Mouse (Mus musculus): Measurements from ENCODE around the gene Cdk19. TPM values are rescaled to one million over a fixed set of nuclear protein-coding genes. Genes with fewer than 3 reads are reported as not detected.

The Cdk19 gene
- total and polyA plus RNA-seq, 2 experiments from 2014 or later = 3.9 to 11.8 TPM

DNA sequence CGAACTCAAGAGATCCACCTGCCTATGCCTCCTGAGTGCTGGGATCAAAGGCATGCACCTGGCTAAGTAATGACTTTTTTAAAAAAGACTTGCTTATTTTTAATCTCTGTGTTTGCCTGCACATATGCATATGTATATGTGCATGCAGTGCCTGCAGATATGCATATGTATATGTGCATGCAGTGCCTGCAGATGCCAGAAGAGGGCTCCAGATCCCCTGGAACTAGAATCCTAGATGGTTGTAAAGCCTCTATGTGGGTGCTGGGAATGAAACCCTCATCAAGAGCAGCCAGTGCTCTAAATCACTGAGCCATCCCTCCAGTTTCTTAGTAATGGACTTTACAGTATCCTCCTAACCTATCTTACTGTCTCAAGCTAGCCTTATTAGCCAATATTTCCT lies 33.4 kb upstream of the Cdk19 start:
- no peaks in the 10 kb centered on the region for H3K36me3 ChIP-seq (ENCODE audit: insufficient read depth, low read length)
- peak; percentile 24; the same call in 1 of the 2 replicates for TF ChIP-seq CTCF (IDR thresholded peaks at IDR 0.05)
- WGBS = 100% methylated on average over 1 of the region's 1 CpGs
- no peak overlapping the region for H3K27ac ChIP-seq (ENCODE audit: low read depth, low read length)
- ATAC-seq (ENCODE audit: low FRiP score) (no peak), DNase-seq (ENCODE audit: low spot score) (no peak)
- H3K4me3 ChIP-seq (ENCODE audit: low read depth, low read length) = no peak overlapping the region
- H3K4me2 ChIP-seq (ENCODE audit: low read depth, low read length, poor library complexity, severe bottlenecking) = no peak overlapping the region
- no peaks in the 10 kb centered on the region for H3K27me3 ChIP-seq (ENCODE audit: insufficient read depth, low read length)
- H3K4me1 ChIP-seq (ENCODE audit: insufficient read depth, low read length) = no peaks in the 10 kb centered on the region
- H3K9ac ChIP-seq (replicated peaks; ENCODE audit: low read length, poor library complexity, severe bottlenecking) = no peak overlapping the region
- no peaks in the 10 kb centered on the region for H3K9me3 ChIP-seq (ENCODE audit: low read length)

DNA sequence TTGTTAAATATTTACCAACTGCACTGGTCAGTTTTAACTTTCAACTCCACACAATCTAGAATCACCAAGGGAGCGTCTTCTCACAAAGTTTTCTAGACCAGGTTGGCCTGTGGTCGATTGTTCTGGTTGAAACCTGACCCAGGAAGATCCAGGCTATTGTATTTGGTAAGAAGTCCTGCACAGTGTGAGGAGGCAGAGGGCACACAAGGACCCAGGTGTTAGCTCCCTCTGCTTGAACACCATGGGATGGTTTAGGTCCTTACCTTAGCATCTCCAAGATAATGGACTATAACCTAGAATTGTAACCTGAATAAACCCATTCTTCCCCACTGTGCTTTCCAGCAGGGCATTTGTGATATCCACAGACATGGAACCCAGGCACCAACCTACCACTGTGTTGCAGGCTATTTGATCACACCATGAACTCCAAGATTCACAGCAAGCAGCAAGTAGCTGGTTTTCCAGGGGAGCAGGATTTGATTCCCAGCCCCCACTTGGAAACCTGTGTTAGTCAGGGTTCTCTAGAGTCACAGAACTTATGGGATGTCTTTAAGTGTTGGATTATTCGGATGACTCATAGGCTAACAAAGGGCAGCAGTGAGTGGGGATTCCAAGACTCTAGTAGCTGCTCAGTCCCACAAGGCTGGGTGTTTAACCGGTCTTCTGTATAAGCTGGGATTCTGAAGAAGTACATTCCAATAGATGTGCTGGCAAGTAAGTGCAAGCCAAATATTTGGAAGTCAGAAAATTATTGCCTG lies 31.4 kb upstream of the Cdk19 start:
- no peak for TF ChIP-seq CTCF (IDR thresholded peaks at IDR 0.05)
- no peak overlapping the region for H3K4me2 ChIP-seq (ENCODE audit: low read depth, low read length, poor library complexity, severe bottlenecking)
- H3K36me3 ChIP-seq (ENCODE audit: insufficient read depth, low read length) = no peaks in the 10 kb centered on the region
- H3K4me1 ChIP-seq (ENCODE audit: insufficient read depth, low read length) = no peaks in the 10 kb centered on the region
- no peaks in the 10 kb centered on the region for H3K27me3 ChIP-seq (ENCODE audit: insufficient read depth, low read length)
- H3K27ac ChIP-seq (ENCODE audit: low read depth, low read length) = no peak overlapping the region
- DNase-seq (ENCODE audit: low spot score) (no peak), ATAC-seq (ENCODE audit: low FRiP score) (no peak)
- no peak overlapping the region for H3K9ac ChIP-seq (replicated peaks; ENCODE audit: low read length, poor library complexity, severe bottlenecking)
- H3K4me3 ChIP-seq (ENCODE audit: low read depth, low read length) = no peak overlapping the region
- no peaks in the 10 kb centered on the region for H3K9me3 ChIP-seq (ENCODE audit: low read length)
- 56% methylated on average over 4 of the region's 4 CpGs for WGBS

DNA sequence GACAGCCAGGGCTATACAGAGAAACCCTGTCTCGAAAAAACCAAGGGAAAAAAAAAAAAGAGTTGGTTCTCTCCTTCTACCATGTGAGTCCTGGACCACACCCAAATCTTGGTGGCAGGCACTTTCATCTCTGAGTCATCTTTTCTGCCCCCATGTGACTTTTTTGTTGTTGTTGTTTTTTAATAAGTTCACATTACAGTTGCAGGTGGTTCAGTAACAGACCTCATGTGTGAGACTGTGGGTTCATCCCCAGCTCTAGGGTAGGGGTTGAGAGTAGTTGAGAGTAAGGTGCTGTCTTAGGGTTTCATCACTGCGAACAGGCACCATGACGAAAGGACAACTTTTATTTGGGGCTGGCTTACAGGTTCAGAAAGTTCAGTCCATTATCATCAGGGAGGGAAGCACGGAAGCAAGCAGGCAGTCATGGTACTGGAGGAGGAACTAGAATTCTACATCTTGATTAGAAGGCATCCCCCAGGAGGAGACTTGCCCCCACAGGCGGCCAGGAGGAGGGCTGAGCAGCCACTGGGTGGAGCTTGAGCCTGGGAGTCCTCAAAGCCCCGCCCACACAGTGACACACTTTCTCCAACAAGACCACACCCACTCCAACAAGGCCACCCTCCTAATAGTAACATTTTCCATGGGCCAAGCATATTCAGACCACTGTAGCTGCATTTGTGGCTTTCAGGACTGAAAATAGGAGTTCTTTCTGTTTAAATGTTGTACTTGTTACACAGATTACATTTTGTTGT lies 29.3 kb upstream of the Cdk19 start:
- no peaks in the 10 kb centered on the region for H3K4me1 ChIP-seq (ENCODE audit: insufficient read depth, low read length)
- H3K27me3 ChIP-seq (ENCODE audit: insufficient read depth, low read length) = no peaks in the 10 kb centered on the region
- H3K27ac ChIP-seq (ENCODE audit: low read depth, low read length) = no peak overlapping the region
- 62% methylated on average over 6 of the region's 6 CpGs for WGBS
- H3K9ac ChIP-seq (replicated peaks; ENCODE audit: low read length, poor library complexity, severe bottlenecking) = no peak overlapping the region
- no peak for DNase-seq (ENCODE audit: low spot score)
- H3K4me3 ChIP-seq (ENCODE audit: low read depth, low read length) = no peak overlapping the region
- ATAC-seq (ENCODE audit: low FRiP score) = no peak
- H3K4me2 ChIP-seq (ENCODE audit: low read depth, low read length, poor library complexity, severe bottlenecking) = no peak overlapping the region
- H3K36me3 ChIP-seq (ENCODE audit: insufficient read depth, low read length) = no peaks in the 10 kb centered on the region
- TF ChIP-seq CTCF (IDR thresholded peaks at IDR 0.05) = no peak
- no peaks in the 10 kb centered on the region for H3K9me3 ChIP-seq (ENCODE audit: low read length)

DNA sequence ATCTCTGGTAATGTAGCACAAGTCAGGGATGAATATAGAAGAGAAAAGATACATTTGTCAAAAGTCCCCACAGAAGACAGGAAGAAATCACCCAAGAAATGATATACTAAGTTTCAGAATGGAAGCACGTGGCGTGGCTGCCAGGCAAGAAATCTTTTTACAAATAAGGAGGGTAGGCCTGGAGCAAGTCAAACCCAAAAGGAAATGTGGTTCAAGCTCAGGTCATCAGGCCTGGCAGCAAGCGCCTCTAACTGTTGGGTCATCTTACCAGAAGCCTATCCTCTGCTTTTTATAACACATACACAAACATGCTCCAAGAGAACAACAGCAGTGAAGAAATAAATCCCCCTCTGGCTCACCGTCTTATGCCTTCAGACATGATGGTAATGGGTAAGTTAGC lies 26.6 kb upstream of the Cdk19 start:
- H3K9me3 ChIP-seq (ENCODE audit: low read length) = no peaks in the 10 kb centered on the region
- DNase-seq (ENCODE audit: low spot score) = no peak
- H3K27ac ChIP-seq (ENCODE audit: low read depth, low read length) = no peak overlapping the region
- H3K4me3 ChIP-seq (ENCODE audit: low read depth, low read length) = no peak overlapping the region
- H3K27me3 ChIP-seq (ENCODE audit: insufficient read depth, low read length) = no peaks in the 10 kb centered on the region
- TF ChIP-seq CTCF (IDR thresholded peaks at IDR 0.05) = no peak
- H3K36me3 ChIP-seq (ENCODE audit: insufficient read depth, low read length) = no peaks in the 10 kb centered on the region
- ATAC-seq (ENCODE audit: low FRiP score) = no peak
- H3K4me1 ChIP-seq (ENCODE audit: insufficient read depth, low read length) = no peaks in the 10 kb centered on the region
- no peak overlapping the region for H3K9ac ChIP-seq (replicated peaks; ENCODE audit: low read length, poor library complexity, severe bottlenecking)
- H3K4me2 ChIP-seq (ENCODE audit: low read depth, low read length, poor library complexity, severe bottlenecking) = no peak overlapping the region
- WGBS = 91% methylated on average over 4 of the region's 4 CpGs

DNA sequence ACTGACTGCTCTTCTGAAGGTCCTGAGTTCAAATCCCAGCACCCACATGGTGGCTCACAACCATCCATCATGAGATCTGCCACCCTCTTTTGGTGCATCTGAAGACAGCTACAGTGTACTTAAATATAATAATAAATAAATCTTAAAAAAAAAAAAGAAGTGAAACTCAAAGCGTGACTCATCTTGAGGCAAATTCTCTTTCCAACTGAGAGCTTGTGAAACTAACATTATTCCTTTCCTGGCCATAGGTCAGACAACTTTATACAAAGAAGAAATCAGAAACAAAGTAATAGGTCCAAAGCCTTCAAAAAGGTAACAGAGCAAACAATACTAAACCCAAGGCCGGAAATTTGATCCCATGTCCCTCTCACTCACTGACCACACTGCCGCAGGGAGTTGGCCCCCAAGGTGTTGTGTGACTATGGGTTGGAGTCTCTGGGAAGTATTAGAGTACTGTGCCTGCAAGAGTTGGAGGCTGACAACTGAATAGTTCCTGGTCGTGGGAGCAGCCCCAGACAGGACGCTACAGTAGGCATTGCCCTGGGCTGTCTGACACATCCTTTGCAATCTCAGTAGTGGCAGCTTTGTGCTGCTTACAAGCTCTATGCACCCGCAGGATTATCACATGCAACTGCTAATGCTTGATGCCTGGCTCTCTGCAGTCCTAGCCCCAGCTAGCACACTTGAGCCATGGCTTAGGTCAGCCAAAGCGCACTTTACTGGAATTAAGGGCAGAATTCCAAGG lies 22.4 kb upstream of the Cdk19 start:
- no peak for TF ChIP-seq CTCF (IDR thresholded peaks at IDR 0.05)
- no peak overlapping the region for H3K27ac ChIP-seq (ENCODE audit: low read depth, low read length)
- H3K4me1 ChIP-seq (ENCODE audit: insufficient read depth, low read length) = no peaks in the 10 kb centered on the region
- WGBS = 75% methylated on average over 7 of the region's 7 CpGs
- H3K4me2 ChIP-seq (ENCODE audit: low read depth, low read length, poor library complexity, severe bottlenecking) = no peak overlapping the region
- H3K27me3 ChIP-seq (ENCODE audit: insufficient read depth, low read length) = no peaks in the 10 kb centered on the region
- DNase-seq (ENCODE audit: low spot score) (no peak), ATAC-seq (ENCODE audit: low FRiP score) (no peak)
- no peaks in the 10 kb centered on the region for H3K9me3 ChIP-seq (ENCODE audit: low read length)
- no peaks in the 10 kb centered on the region for H3K36me3 ChIP-seq (ENCODE audit: insufficient read depth, low read length)
- no peak overlapping the region for H3K9ac ChIP-seq (replicated peaks; ENCODE audit: low read length, poor library complexity, severe bottlenecking)
- H3K4me3 ChIP-seq (ENCODE audit: low read depth, low read length) = no peak overlapping the region
